Mouse (Mus musculus) skeletal muscle tissue, adult 2 months (tissue): ENCODE measurements around the gene Colgalt2.

ENCODE experiments used
- DNase-seq: peaks from one replicate; pipeline ENCODE4 v3.0.0-alpha.2; 2012; ENCODE audit warnings: low read depth, low spot score

The Colgalt2 gene

GRCm38 (mm10) chr1:152534531-152534930 lies 134.9 kb downstream of the Colgalt2 start:
- no peak for DNase-seq

- peak; percentile 66 for DNase-seq
Measured at GRCm38 (mm10) chr1:152536416-152537018, 136.9 kb downstream of the Colgalt2 start.

- no peak for DNase-seq
Measured at GRCm38 (mm10) chr1:152537186-152537585, 137.6 kb downstream of the Colgalt2 start.

GRCm38 (mm10) chr1:152538817-152539216 lies 139.2 kb downstream of the Colgalt2 start:
- no peak for DNase-seq

GRCm38 (mm10) chr1:152540304-152540887 lies 140.8 kb downstream of the Colgalt2 start:
- no peak for DNase-seq

GRCm38 (mm10) chr1:152542747-152543378 lies 143.2 kb downstream of the Colgalt2 start:
- DNase-seq: no peak

- DNase-seq: no peak
Measured at GRCm38 (mm10) chr1:152543449-152544159, 144.0 kb downstream of the Colgalt2 start.

GRCm38 (mm10) chr1:152549061-152549738 lies 149.6 kb downstream of the Colgalt2 start:
- no peak for DNase-seq

- no peak for DNase-seq
Measured at GRCm38 (mm10) chr1:152550544-152550943, 150.9 kb downstream of the Colgalt2 start.

GRCm38 (mm10) chr1:152550973-152551372 lies 151.3 kb downstream of the Colgalt2 start:
- DNase-seq: no peak

GRCm38 (mm10) chr1:152553912-152554547 lies 154.4 kb downstream of the Colgalt2 start:
- DNase-seq: no peak

- peak; percentile 81 for DNase-seq
Measured at GRCm38 (mm10) chr1:152555944-152556573, 156.4 kb downstream of the Colgalt2 start.

- DNase-seq: no peak
Measured at GRCm38 (mm10) chr1:152556576-152557281, 157.1 kb downstream of the Colgalt2 start.
